Mouse (Mus musculus): ENCODE measurements around the gene Bmf.

Bmf gene

GRCm38 (mm10) chr2:118511779-118512417 is 37.6 kb downstream of the Bmf start:
- no peak for DNase-seq

- DNase-seq = peak; percentile 97 to 98
Measured at GRCm38 (mm10) chr2:118510447-118511310, 38.8 kb downstream of the Bmf start.

- no peak for DNase-seq
Measured at GRCm38 (mm10) chr2:118509688-118510446, 39.6 kb downstream of the Bmf start.

GRCm38 (mm10) chr2:118507126-118507525 is 42.4 kb downstream of the Bmf start:
- DNase-seq = no peak

GRCm38 (mm10) chr2:118500191-118500590 is 49.3 kb downstream of the Bmf start:
- DNase-seq = no peak

- DNase-seq = peak in 1 of 2 experiments; percentile 29
Measured at GRCm38 (mm10) chr2:118499135-118499961, 50.1 kb downstream of the Bmf start.

- DNase-seq = no peak
Measured at GRCm38 (mm10) chr2:118498476-118498875, 51.0 kb downstream of the Bmf start.

GRCm38 (mm10) chr2:118497890-118498289 is 51.6 kb downstream of the Bmf start:
- DNase-seq = no peak

GRCm38 (mm10) chr2:118495024-118495423 is 54.5 kb downstream of the Bmf start:
- DNase-seq = no peak

GRCm38 (mm10) chr2:118491741-118492395 is 57.6 kb downstream of the Bmf start:
- DNase-seq = no peak

GRCm38 (mm10) chr2:118491281-118491731 is 58.2 kb downstream of the Bmf start:
- peak in 1 of 2 experiments; percentile 13 for DNase-seq

- DNase-seq = peak; percentile 49 to 52
Measured at GRCm38 (mm10) chr2:118490241-118491091, 59.0 kb downstream of the Bmf start.

GRCm38 (mm10) chr2:118487806-118488205 is 61.7 kb downstream of the Bmf start:
- peak in 1 of 2 experiments; percentile 40 for DNase-seq

- peak; percentile 91 to 95 for DNase-seq
Measured at GRCm38 (mm10) chr2:118486933-118487332, 62.6 kb downstream of the Bmf start.

- no peak for DNase-seq
Measured at GRCm38 (mm10) chr2:118485415-118485814, 64.1 kb downstream of the Bmf start.

GRCm38 (mm10) chr2:118484386-118484898 is 65.0 kb downstream of the Bmf start:
- no peak for DNase-seq

GRCm38 (mm10) chr2:118483032-118483431 is 66.5 kb downstream of the Bmf start:
- no peak for DNase-seq

- no peak for DNase-seq
Measured at GRCm38 (mm10) chr2:118480886-118481285, 68.6 kb downstream of the Bmf start.

GRCm38 (mm10) chr2:118479550-118479909 is 70.0 kb downstream of the Bmf start, which contains the start of gene Srp14:
Srp14 (minus strand) TSS chr2:118479711.
- DNase-seq = peak; percentile 94 to 97

GRCm38 (mm10) chr2:118478833-118479549 is 70.5 kb downstream of the Bmf start:
- peak in 1 of 2 experiments; percentile 36 for DNase-seq

Data from cerebellum, postnatal 10 days (tissue).